Mouse (Mus musculus): Measurements from ENCODE around the gene Dpy30.
"Not testable (repeated sequence)": the region's sequence is repeated elsewhere in the genome, so short reads cannot be mapped to it uniquely, and the experiment has no call there.

Gene Dpy30

DNA sequence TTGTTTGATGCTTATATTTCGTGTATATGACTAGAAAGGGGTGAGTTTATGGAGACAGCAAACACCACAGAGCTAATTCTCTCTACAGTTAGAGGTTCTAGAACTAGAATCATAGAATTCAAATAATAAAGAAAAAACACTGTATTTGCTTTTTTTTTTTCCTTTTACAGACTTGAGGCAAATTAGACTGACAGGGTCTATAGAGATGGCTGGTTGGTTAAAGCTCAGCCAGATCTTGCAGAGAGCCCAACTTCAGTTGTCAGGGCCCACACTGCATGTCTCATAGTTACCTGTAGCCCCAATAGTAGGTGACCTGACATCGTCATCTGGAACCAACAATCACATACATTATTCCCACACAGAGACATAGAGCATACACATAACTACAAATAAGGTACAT is at the start of gene Dpy30:
Gene Dpy30 (minus strand): TSS at position 101 of the 400 bp plus-strand sequence.
- DNase-seq (ENCODE audit: low spot score) = no peak

DNA sequence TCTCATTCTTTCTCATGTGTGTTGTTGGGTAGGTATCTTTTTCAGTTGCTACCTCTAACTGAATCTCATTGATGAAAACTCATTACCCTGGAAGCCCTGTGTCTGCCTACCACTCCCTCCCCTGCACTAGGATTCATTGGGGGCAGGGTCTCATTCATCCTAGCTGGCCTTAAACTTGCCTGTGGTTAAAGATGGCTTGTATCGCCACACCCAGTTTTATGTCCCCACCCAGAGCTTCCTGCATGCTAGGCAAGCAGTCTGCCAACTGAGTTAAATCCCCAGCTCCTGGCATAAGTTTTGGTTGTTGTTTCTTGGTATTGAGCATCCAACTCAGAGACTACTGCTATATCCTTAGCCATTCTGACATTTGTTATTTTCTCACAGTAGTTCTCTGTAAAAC is 39.8 kb upstream of the Dpy30 start:
- DNase-seq (ENCODE audit: low spot score) = no peak

DNA sequence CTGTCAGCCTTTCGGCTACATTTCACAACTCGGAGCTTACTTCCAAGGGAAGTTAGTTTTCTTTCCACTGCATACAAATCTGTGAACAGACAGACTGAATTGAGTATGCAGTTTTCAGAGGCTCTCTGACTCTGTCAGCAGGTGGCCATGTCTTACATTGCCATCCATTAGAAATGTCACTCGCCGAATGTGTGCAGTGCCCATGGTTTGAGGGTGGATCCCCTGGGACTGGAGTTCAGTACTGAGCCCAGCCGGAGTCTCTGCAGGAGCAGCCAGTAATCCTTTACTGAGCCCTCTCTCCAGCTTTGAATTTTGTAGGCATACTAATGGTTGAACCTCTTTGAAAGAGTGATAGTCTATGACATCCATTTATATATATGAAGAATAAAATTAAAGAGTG is 17.4 kb upstream of the Dpy30 start:
- no peak for DNase-seq (ENCODE audit: low spot score)

DNA sequence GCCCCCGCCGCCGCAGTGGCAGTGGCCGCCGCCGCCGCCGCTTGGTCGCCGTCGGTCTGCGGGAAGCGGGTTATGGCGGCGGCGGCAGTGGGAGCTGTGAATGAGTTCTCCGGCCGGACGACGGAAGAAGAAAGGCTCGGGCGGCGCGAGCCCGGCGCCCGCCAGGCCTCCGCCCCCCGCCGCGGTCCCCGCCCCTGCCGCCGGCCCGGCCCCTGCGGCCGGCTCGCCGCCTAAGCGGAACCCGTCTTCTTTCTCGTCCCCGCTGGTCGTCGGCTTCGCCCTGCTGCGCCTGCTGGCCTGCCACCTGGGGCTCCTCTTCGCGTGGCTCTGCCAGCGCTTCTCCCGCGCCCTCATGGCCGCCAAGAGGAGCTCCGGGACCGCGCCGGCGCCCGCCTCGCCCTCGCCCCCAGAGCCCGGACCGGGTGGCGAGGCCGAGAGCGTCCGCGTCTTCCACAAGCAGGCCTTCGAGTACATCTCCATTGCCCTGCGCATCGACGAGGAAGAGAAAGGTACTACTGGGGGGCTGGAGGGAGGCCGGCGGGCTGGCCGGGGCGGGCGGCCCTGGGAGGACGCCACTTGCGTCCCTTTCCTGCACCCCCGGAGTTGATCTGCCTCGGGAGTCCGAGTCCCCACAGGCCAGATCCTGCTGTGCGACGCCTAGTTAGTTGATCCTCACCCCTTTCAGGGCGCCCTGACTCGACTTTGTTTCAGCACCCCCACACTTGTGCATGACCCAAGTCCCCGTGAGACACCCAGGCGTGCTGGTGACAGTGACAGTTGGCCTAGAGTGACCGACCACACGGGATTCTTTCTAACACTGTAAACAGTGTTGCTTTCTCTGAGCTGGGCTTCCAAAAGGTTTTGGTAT is 15.4 kb upstream of the Dpy30 start, which contains the start of gene Spast:
Gene Spast (plus strand): TSS at position 51 of the 868 bp plus-strand sequence.
- peak; percentile 76 for DNase-seq (ENCODE audit: low spot score)

DNA sequence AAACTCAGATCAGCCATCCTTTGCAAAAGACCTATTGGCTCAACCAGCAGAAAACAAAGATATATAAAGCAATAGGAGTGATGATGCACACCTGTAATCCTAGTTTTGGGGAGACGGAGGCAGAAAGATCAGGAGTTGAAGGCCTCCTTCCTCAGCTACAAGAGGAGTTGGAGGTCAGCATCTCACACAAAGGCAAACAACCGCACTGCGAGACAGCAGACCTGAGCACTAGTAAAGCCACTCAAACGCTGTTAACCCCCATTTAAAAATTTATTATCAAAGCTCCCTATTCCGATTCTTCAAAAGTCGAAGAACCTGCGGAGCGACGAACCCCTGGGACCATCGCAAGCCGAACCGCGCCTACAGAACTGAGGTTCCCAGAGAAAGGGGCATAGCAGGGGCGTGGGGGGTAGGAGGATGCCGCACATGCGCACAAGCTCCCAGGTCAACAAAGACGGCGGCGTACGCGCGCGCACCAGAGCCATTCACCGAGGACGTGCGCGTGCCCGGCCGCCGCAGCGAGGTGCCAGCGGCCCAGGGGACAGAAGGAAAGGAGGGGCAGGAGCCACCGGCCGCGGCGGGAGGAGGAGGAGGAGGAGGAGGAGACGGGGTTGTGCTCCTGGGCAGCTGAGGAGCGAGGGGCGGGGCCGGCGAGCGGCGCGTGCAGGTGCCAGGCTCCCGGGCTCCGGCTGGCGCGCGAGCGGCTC is 14.6 kb upstream of the Dpy30 start:
- peak; percentile 94 for DNase-seq (ENCODE audit: low spot score)

DNA sequence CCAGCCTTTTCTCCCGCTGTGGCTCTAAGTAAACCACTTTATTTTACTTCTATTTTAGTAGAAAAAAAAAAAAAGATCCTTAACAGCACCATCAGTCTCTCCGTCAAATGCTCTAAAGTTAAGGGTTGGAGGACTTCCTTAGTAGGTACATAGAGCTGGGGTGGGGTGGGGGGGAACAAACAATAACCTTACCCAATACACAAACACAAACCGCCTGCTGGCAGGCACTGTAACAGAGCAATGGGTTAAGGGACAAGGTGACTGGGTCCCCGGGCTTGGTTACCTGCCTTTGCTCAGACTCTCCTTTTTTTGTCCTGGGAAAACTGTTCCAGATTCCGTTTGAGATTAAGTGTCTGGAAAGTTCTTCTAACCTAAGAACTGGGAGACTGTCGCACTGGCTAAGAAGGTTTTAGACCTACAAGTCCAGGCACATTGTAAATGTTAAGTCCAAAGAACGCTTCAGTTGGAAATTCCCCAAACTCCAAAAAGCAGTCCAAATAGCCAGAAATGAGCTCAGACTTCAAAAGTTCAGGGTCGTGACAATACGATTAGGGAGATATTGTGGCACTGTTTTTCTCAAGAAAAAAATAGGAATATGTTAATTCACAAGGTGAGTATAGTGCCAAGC is 7.4 kb upstream of the Dpy30 start:
- no peak for DNase-seq (ENCODE audit: low spot score)

DNA sequence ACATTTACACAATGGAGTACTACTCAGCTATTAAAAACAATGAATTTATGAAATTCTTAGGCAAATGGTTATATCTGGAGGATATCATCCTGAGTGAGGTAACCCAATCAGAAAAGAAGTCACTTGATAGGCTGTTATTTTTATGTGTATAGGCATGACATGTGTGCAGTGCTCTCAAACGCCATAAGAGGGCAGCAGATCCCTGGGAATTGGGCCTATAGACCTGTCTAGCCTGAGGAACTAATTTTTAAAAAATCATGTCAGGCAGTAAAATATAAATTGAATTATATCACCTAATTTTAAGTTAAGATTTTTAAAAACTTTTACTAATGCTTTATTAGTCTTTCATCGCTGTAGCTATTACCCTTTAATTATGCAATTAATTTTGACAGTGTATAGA is 4.4 kb upstream of the Dpy30 start:
- DNase-seq (ENCODE audit: low spot score) = peak; percentile 27

DNA sequence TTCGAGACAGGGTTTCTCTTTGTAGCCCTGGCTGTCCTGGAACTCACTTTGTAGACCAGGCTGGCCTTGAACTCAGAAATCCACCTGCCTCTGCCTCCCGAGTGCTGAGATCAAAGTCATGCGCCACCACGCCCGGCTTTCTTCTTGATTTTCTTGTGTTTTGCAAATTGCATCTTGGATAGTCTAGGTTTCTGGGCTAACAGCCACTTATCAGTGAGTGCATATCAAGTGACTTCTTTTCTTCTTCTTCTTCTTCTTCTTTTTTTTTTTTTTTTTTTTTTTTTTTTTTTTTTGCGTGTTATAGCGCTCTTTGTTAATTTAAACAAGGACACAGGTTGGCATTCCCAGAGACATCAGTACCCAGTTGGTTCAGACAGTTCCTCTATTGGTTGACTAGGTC is 3.5 kb upstream of the Dpy30 start:
- DNase-seq (ENCODE audit: low spot score) = not testable (repeated sequence)

DNA sequence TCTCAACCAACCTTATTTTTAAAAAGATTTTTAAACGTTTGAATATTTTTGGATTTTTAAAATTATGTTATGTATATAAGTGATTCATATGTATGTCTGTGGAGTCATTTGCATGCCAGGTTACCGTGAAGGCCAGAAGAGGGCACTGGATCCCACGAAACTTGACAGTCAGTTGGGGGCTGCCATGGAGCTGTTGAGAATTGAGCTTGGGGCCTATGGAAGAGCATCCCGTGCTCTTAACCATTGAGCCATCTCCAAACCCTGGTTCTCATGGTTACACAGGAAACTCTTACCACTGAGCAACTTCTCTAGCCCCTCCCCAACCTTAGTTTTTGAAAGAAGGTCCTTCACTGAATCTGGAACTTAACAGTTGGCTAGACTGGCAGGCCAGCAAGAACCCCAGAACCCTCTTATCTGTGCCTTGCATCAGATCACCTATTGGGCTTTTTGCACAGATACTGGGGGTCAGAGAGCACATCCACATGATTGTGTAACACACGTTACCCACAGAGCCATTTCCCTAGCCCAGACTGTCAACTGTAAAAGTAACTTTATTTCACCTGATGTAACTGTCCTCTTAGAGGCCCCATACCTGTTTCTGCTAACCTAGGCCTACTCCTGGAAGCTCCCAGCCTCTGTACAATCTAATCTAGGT is 1.2 kb downstream of the Dpy30 start:
- no peak for DNase-seq (ENCODE audit: low spot score)

DNA sequence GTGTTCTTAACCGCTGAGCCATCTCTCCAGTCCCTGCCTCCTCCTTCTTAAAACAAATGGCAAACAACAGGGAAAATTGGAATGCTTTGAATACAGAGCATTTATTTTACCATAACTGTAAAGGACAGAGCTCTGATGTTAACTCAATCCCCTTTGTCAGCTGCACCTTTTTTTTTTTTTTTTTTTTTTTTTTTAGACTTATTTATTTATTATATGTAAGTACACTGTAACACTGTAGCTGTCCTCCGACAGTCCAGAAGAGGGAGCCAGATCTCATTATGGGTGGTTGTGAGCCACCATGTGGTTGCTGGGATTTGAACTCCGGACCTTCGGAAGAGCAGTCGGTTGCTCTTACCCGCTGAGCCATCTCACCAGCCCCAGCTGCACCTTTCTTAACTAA is 5.0 kb downstream of the Dpy30 start:
- DNase-seq (ENCODE audit: low spot score) = no peak

DNA sequence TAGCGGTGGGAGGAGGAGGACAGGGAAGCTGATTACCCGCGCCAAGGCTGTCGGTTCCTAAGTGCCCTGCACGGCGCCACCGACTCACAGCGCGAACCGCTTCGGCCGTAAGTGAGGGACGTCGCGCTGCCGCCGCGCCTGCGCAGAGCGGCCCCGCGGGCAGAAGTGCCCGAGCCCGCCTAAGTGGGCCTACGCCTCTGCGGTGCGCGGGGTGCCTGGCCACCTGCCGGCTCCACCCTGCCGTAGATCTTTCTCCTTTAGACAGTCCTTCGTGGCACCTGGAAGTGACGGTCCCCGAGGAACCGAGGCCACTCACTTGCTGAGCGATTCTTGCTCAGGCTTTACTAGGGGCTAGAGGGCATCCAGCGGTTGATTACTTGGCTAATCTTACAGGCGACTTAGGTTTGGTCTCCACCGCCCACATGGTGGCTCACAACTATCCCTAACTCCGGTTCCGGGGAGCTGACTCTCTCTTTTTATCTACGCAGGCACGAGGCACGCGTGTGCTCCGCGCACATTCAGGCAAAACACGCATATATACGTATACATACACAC is 7.4 kb downstream of the Dpy30 start:
- peak; percentile 88 for DNase-seq (ENCODE audit: low spot score)

DNA sequence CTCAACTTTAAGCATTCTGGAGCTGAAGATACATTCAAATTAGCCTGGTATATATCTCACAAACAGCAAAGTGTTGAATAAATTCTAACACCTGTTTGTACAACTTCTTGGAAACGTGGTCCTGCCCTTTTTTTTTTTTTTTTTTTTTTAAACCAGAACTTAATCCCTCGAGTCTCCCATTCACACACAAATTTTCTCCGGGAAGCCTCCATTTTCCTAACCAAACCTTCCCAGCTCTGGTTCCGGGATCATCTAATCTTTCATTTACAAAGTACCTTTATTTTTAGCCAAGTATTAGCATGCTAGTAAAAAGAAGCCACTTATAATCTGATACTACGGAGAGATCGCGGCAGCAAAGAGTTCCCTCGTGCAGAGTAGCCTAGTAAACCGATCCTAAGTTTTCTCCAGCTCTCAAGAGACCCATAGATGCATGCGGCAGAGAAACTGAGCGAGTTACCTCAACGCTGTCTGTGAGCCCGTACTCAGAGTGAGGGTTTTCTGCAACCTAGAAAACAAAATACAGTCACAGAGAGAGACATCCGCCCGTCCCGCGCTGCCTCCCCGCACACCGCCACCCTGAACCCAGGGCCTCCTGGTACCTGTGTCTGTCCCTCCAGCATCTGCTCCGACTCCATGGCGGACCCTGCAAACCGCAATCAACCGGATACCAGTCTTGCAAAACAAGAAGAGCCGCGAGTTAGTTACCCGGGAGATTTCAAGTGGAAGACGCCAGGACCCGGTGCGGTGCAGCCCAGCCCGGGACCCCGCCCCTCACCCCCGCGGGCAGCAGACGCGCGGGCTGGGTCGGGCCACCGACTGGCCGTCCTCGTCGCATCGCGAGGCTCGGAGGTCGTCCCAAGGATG is 8.1 kb downstream of the Dpy30 start:
- no peak for DNase-seq (ENCODE audit: low spot score)

DNA sequence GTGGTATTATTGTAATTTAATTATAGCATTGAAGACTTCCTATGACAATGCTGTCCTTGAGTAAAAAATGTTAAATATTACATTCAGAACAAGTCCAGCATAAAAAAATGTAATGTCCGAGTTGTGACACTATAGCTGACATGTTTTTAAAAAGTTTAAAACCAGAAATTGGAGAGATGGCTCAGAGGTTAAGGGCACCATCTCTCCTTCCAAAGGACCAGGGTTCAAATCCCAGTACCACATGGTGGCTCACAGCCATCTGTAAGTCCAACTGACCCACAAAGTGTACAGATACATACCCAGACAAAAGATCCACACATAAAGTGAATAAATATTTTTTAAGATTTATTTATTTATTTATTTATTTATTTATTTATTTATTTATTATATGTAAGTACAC is 17.7 kb downstream of the Dpy30 start:
- DNase-seq (ENCODE audit: low spot score) = no peak

DNA sequence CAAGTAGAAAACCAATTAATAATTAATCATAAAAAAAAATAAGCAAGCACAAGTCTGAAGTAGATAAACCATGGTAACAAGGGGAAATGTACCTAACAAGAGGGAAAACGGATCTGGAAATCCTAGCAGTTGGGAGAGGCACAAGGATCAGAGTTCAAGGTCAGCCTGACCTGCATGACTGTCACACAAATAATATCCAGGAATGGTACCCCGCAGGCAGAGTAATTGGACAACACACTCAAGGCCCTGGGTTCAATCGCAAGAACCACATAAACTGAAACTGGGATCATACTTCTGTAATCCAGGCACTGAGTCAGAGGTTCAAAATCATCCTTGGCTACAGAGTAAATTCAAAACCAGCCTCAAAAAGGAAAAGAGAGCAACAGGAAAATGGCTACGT is 18.1 kb downstream of the Dpy30 start:
- no peak for DNase-seq (ENCODE audit: low spot score)

DNA sequence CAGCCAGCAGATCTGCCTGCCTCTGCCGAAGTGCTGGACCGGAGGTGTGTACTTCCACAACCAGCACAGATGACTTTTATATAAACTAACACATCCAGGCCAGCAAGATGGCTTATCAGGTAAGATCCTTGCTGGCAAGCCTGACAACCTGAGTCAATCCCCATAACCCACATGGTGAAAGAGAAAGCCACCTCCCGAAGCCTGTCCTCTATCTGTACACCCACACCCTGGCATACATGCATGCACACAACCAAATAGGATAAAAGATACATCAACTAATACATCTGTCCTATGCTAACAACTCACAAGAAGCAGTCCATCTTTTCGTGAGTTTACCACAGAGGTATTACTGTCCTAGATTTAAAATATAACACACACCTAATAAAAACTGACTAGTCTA is 19.7 kb downstream of the Dpy30 start:
- no peak for DNase-seq (ENCODE audit: low spot score)

DNA sequence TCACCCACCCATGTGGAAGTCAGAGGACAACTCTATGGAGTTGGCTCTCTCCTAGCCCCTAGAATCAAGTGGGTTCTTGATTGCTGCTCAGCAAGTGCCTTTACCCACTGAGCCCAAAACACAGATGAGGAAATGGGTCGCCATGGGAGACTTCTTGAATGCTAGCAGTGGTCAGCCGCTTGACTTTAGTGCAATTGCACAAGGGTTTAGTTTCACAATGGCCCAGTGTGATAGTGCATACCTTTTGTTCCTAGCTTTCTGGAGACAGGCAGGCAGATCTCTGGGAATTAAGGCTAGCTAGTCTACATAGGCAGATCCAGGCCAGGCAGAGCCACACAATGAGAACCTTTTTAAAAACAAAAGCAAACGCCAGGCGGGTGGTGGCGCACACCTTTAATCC is 23.7 kb downstream of the Dpy30 start:
- peak; percentile 24 for DNase-seq (ENCODE audit: low spot score)

DNA sequence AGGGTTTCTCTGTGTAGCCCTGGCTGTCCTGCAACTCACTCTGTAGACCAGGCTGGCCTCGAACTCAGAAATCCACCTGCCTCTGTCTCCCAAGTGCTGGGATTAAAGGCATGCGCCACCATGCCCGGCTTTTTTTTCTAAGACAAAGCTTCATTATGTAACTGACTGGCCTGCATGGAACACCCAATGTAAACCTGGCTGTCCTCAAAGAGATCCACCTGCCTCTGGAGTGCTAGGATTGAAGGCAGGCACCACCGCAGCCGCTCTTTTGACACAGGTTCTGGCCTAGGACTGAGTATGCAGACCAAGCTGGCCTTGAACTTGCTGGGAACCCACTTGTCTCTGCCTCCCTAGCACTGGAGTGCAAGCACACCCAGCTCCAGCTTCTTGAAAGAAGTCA is 26.8 kb downstream of the Dpy30 start:
- not testable (repeated sequence) for DNase-seq (ENCODE audit: low spot score)

DNA sequence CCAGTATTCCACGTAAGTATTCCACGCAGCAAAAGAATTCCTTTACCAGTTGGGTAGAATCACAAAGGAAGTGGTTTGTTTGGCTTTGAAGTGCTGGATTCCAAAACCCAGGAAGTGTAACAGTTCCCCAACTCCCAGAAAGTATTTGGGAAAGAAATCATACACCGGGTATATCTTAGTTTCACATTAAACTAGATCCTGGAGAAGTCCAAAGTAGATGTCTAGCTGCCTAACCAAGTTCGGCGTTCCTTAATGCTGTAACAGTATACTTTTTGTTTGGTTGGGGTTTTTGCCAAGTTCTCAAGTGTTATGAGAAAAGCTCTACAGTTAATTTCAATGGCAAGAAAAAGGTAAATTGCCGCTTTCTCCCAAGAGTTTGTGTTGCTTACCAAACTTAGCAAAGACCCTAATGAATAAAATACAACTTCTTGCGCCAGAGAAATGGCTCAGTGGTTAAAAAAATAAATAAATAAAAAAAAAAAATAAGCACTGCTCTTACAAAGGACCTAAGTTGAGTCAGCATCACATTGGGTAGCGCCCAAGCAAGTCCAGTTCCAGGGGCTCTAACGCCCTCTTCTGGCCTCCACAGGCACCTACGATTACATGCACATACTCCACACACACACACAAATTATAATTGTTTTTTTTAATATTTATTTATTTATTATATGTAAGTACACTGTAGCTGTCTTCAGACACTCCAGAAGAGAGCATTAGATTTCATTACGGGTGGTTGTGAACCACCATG is 27.5 kb downstream of the Dpy30 start:
- peak; percentile 48 for DNase-seq (ENCODE audit: low spot score)

DNA sequence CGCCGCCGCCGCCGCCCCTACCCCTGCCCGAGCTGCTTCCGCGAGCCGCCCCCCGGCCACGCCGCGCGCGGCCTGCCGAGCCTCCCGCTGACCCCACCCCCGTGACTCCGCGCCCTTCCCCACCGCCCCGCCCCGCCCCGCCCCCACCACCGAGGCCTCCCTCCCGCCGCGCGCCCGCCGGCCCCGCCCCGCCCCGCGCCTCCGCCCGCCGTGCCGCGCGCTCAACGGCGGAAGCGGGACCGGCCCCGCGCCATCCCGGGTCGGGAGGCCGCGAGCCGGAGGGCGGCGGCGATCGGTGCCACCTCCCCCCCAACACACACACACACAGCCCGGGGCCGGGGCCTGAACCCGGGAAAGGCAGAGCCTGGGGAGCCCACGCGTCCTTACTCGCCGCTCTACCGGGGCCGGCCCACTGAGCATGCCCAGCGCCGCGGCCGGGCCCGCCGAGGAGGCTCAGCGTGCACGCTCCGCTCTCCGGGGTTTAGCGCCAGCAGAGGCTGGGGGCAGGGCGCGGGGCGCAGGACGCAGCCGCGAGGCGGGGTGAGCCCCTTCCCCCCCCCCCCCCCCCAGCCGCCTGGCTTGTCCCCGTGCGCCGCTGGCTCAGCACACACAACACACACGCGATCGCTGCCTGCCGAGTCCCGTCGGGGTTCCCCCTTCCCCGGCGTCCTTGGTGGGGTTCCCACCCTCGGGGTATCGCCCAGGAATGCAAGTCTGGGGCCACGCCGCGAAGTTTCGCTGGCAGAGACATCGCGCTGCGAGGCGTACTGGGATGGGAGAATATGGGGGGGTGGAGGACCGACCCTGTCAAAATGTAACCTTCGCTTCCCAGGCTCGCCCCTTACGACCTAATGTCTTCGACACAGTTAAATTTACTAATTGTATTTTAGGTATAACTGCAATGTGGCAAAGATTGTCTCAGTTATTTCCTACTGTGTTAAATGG is 28.4 kb downstream of the Dpy30 start, which contains the start of gene Memo1:
Gene Memo1 (minus strand): TSS at position 496 of the 945 bp plus-strand sequence.
- DNase-seq (ENCODE audit: low spot score) = peak; percentile 80
